Mouse (Mus musculus): ENCODE data around the gene C2cd2.
"Not testable (repeated sequence)": the region's sequence is repeated elsewhere in the genome, so short reads cannot be mapped to it uniquely, and the experiment has no call there.

C2cd2 gene

GRCm38 (mm10) chr16:97946993-97947392 is 15.4 kb downstream of the C2cd2 start:
- not testable (repeated sequence) for DNase-seq (ENCODE audit: low spot score in 2 of 2)

GRCm38 (mm10) chr16:97941844-97942243 is 20.6 kb downstream of the C2cd2 start:
- DNase-seq (ENCODE audit: low spot score in 2 of 2): no peak

- no peak for DNase-seq (ENCODE audit: low spot score in 2 of 2)
These were observed 21.9 kb downstream of the C2cd2 start for GRCm38 (mm10) chr16:97940471-97940973.

GRCm38 (mm10) chr16:97935815-97936214 is 26.6 kb downstream of the C2cd2 start:
- DNase-seq (ENCODE audit: low spot score in 2 of 2): no peak

GRCm38 (mm10) chr16:97930231-97930630 is 32.2 kb downstream of the C2cd2 start:
- DNase-seq (ENCODE audit: low spot score in 2 of 2): peak in 1 of 2 experiments; percentile 45

- peak in 1 of 2 experiments; percentile 41 for DNase-seq (ENCODE audit: low spot score in 2 of 2)
These were observed 32.9 kb downstream of the C2cd2 start for GRCm38 (mm10) chr16:97929520-97929919.

GRCm38 (mm10) chr16:97927331-97927938 is 35.0 kb downstream of the C2cd2 start:
- DNase-seq (ENCODE audit: low spot score in 2 of 2): no peak

GRCm38 (mm10) chr16:97926381-97926780 is 36.0 kb downstream of the C2cd2 start:
- no peak for DNase-seq (ENCODE audit: low spot score in 2 of 2)

GRCm38 (mm10) chr16:97925760-97926159 is 36.6 kb downstream of the C2cd2 start:
- DNase-seq (ENCODE audit: low spot score in 2 of 2): no peak

- no peak for DNase-seq (ENCODE audit: low spot score in 2 of 2)
These were observed 38.7 kb downstream of the C2cd2 start for GRCm38 (mm10) chr16:97923700-97924099.

GRCm38 (mm10) chr16:97922779-97923126 is 39.6 kb downstream of the C2cd2 start:
- DNase-seq (ENCODE audit: low spot score in 2 of 2): no peak

GRCm38 (mm10) chr16:97921961-97922778 is 40.2 kb downstream of the C2cd2 start:
- peak; percentile 87 to 89 for DNase-seq (ENCODE audit: low spot score in 2 of 2)

- no peak for DNase-seq (ENCODE audit: low spot score in 2 of 2)
These were observed 41.8 kb downstream of the C2cd2 start for GRCm38 (mm10) chr16:97920621-97921020.

GRCm38 (mm10) chr16:97919793-97920192 is 42.6 kb downstream of the C2cd2 start:
- DNase-seq (ENCODE audit: low spot score in 2 of 2): no peak

GRCm38 (mm10) chr16:97912873-97913272 is 49.5 kb downstream of the C2cd2 start:
- DNase-seq (ENCODE audit: low spot score in 2 of 2): no peak

- DNase-seq (ENCODE audit: low spot score in 2 of 2): no peak
These were observed 53.0 kb downstream of the C2cd2 start for GRCm38 (mm10) chr16:97909356-97909755.

- DNase-seq (ENCODE audit: low spot score in 2 of 2): no peak
These were observed 54.9 kb downstream of the C2cd2 start for GRCm38 (mm10) chr16:97907496-97907895.

- DNase-seq (ENCODE audit: low spot score in 2 of 2): no peak
These were observed 56.1 kb downstream of the C2cd2 start for GRCm38 (mm10) chr16:97906337-97906736.

GRCm38 (mm10) chr16:97905449-97905991 is 56.9 kb downstream of the C2cd2 start:
- no peak for DNase-seq (ENCODE audit: low spot score in 2 of 2)

- DNase-seq (ENCODE audit: low spot score in 2 of 2): no peak
These were observed 58.4 kb downstream of the C2cd2 start for GRCm38 (mm10) chr16:97904035-97904434.

- DNase-seq (ENCODE audit: low spot score in 2 of 2): peak; percentile 43 to 77
These were observed 64.9 kb downstream of the C2cd2 start for GRCm38 (mm10) chr16:97897346-97898024.

- DNase-seq (ENCODE audit: low spot score in 2 of 2): no peak
These were observed 74.6 kb downstream of the C2cd2 start for GRCm38 (mm10) chr16:97887762-97888161.

Data from urinary bladder, postnatal 36 days (tissue).